Mouse (Mus musculus) small intestine, adult 2 months (tissue): Measurements from ENCODE around the gene Prkag2. TPM values are rescaled to one million over a fixed set of nuclear protein-coding genes. Genes with fewer than 3 reads are reported as not detected.

ENCODE experiments used
- H3K27ac ChIP-seq: fragments of 200-500 bp; 2 replicates; pipeline ENCODE4 v1.5.1; 2012; ENCODE audit warnings: low read depth, low read length, control low read depth, inconsistent platforms; ENCODE audit not compliant: insufficient read depth
- H3K27me3 ChIP-seq: fragments of 200-500 bp; 2 replicates; pipeline ENCODE4 v1.6.1; 2012; ENCODE audit warnings: mild to moderate bottlenecking, moderate library complexity, low read length, inconsistent platforms; ENCODE audit not compliant: control insufficient read depth, insufficient read depth
- H3K36me3 ChIP-seq: fragments of 200-500 bp; 2 replicates; pipeline ENCODE4 v1.6.1; 2012; ENCODE audit warnings: mild to moderate bottlenecking, low read length, control low read depth, inconsistent platforms; ENCODE audit not compliant: control insufficient read depth, insufficient read depth
- H3K4me1 ChIP-seq: fragments of 200-500 bp; 2 replicates; pipeline ENCODE4 v1.6.1; 2012; ENCODE audit warnings: low read length, inconsistent platforms, mixed read lengths; ENCODE audit not compliant: control insufficient read depth, insufficient read depth, insufficient read length
- H3K4me3 ChIP-seq: fragments of 200-500 bp; 2 replicates; pipeline ENCODE4 v1.5.1; 2012; ENCODE audit warnings: low read depth, mild to moderate bottlenecking, control low read depth, inconsistent platforms, low read length, moderate library complexity
- CTCF ChIP-seq: fragments of 200-500 bp; IDR thresholded peaks from 2 replicates; pipeline ENCODE4 v1.5.1; 2012; ENCODE audit warnings: low read depth, mild to moderate bottlenecking, control low read depth, inconsistent platforms, low read length, moderate library complexity, mixed read lengths; ENCODE audit not compliant: insufficient replicate concordance, insufficient read length; ENCODE audit errors: extremely low read depth
- POLR2A ChIP-seq: fragments of 200-500 bp; IDR thresholded peaks from 2 replicates; pipeline ENCODE4 v1.6.1; 2012; ENCODE audit warnings: low read depth, mild to moderate bottlenecking, control low read depth, inconsistent platforms, low read length, moderate library complexity
- WGBS: fragments of 180-500 bp; shearing (Covaris S2); methylation state at CpG from one replicate; pipeline ENCODE4 v1.1.7; 2018; 5-methylcytosine and 5-hydroxymethylcytosine counted together
- polyA plus RNA-seq: library from polyadenylated mRNA; depleted of rRNA; stranded (reverse); fragments of >200 nt; gene quantifications from 2 replicates; pipeline ENCODE4 v1.2.3, GENCODE M21; 2012; rRNA removed

The Prkag2 gene
- polyA plus RNA-seq, 1 experiment, result 13.8 TPM

- Histone ChIP-seq H3K27me3 (no peaks in the 10 kb centered on the region), H3K27ac (no peak overlapping the region), H3K4me3 (no peak overlapping the region), H3K36me3 (peaks cover 32% of the 10 kb centered on the region), H3K4me1 (peaks cover 9% of the 10 kb centered on the region)
- WGBS, result 70% methylated on average over 4 of the region's 4 CpGs
- TF ChIP-seq POLR2A (no peak), CTCF (no peak)
Observed at GRCm38 (mm10) chr5:24817191-24817590, 283.3 kb downstream of the Prkag2 start.

- no peak overlapping the region for H3K27ac ChIP-seq
- no peak for TF ChIP-seq POLR2A
- no peak for TF ChIP-seq CTCF
- peaks cover 48% of the 10 kb centered on the region for H3K36me3 ChIP-seq
- no peak overlapping the region for H3K4me3 ChIP-seq
- 62% methylated on average over 3 of the region's 3 CpGs for WGBS
- no peaks in the 10 kb centered on the region for H3K27me3 ChIP-seq
- H3K4me1 ChIP-seq, result no peaks in the 10 kb centered on the region
Observed at GRCm38 (mm10) chr5:24813946-24814345, 286.5 kb downstream of the Prkag2 start.

GRCm38 (mm10) chr5:24813005-24813404 is 287.4 kb downstream of the Prkag2 start:
- no peaks in the 10 kb centered on the region for H3K27me3 ChIP-seq
- TF ChIP-seq POLR2A (no peak), CTCF (no peak)
- H3K27ac ChIP-seq, result no peak overlapping the region
- H3K36me3 ChIP-seq, result peaks cover 47% of the 10 kb centered on the region
- WGBS, result 61% methylated on average over 4 of the region's 4 CpGs
- no peak overlapping the region for H3K4me3 ChIP-seq
- H3K4me1 ChIP-seq, result no peaks in the 10 kb centered on the region

Other genes starting within 250 kb of the Prkag2 start
- not detected in 2 replicates for gene Galntl5, start 80.8 kb upstream of the Prkag2 start, polyA plus RNA-seq
- 3.1 and 7.7 TPM in 2 replicates for gene Galnt11, start 121.3 kb upstream of the Prkag2 start, polyA plus RNA-seq
- not detected in 2 replicates for gene E130116L18Rik, start 122.5 kb upstream of the Prkag2 start, polyA plus RNA-seq